ENCODE assay signal across 7 mouse cellular contexts in genomic region chr4:124817803-124818202, GRCm38 (mm10). TPM values are rescaled to one million over a fixed set of nuclear protein-coding genes. Genes with fewer than 3 reads are reported as not detected.
DNase-seq lines count a peak whose midpoint lies in the region; ATAC-seq and TF ChIP-seq lines count a peak whose summit lies in the region.

No protein-coding gene starts in this region.

- peak; percentile 17 for DNase-seq in G1E (ENCODE audit: low spot score)
- peak; percentile 74 to 85 for DNase-seq in adrenal gland, adult (ENCODE audit: inconsistent age in 2 of 2, low spot score in 1 of 2)
- DNase-seq in heart, adult 11 months: peak; percentile 97
- DNase-seq in kidney, adult 8-10 months: peak; percentile 74
- peak; percentile 71 for DNase-seq in lung, postnatal 36 days
- DNase-seq in right cerebral cortex, adult 2 months (ENCODE audit: low spot score in 2 of 2): no peak

- TF ChIP-seq CTCF in G1E (IDR thresholded peaks at IDR 0.05; ENCODE audit: low read depth, low read length): no peak

- H3K36me3 ChIP-seq in G1E (replicated peaks): peaks cover 97% of the 10 kb centered on the region

- peak; percentile 93 for ATAC-seq in G1E (ENCODE audit: extremely low read depth, insufficient number of reproducible peaks, low FRiP score, poor library complexity, severe bottlenecking)
- ATAC-seq in CD4-positive, CD25-positive, alpha-beta regulatory T cell, adult 4 months: no peak

- peaks cover 34% of the 10 kb centered on the region for H3K4me1 ChIP-seq in G1E (ENCODE audit: insufficient read depth, low read depth, low read length)

- no peaks in the 10 kb centered on the region for H3K27me3 ChIP-seq in G1E (ENCODE audit: insufficient read depth, low read length)

- no peak overlapping the region for H3K4me3 ChIP-seq in G1E (ENCODE audit: low read depth, low read length)

- H3K9me3 ChIP-seq in G1E (replicated peaks): no peaks in the 10 kb centered on the region

RNA-seq across cellular contexts. Expression of gene Mtf1, which starts 15.9 kb away (rescaled TPM):
- total RNA-seq in G1E (2014; fragmentation: Nextera tagmentation): 21.5 and 31.5 TPM in 2 replicates
- 20.7 and 22.5 TPM in 2 replicates for total RNA-seq in G1E (2017)
- 7.6 and 9.7 TPM in 2 replicates for polyA plus RNA-seq in G1E (2012)
- 10 to 100 TPM; 16.0 to 16.7 TPM for polyA plus RNA-seq in CD4-positive, CD25-positive, alpha-beta regulatory T cell, adult 4 months (2017; shearing (Covaris generic))

RNA-seq across cellular contexts. Expression of gene Yrdc, which starts 32.7 kb away (rescaled TPM):
- total RNA-seq in G1E (2014; fragmentation: Nextera tagmentation): 27.1 and 47.2 TPM in 2 replicates
- 29.2 and 33.5 TPM in 2 replicates for total RNA-seq in G1E (2017)
- 14.1 and 17.8 TPM in 2 replicates for polyA plus RNA-seq in G1E (2012)
- polyA plus RNA-seq in CD4-positive, CD25-positive, alpha-beta regulatory T cell, adult 4 months (2017; shearing (Covaris generic)): 1 to 10 TPM; 4.9 to 5.6 TPM

RNA-seq across cellular contexts. Expression of gene 1110065P20Rik, which starts 33.2 kb away (rescaled TPM):
- total RNA-seq in G1E (2014; fragmentation: Nextera tagmentation) (8.4 and 13.8 TPM in 2 replicates), G1E (2017) (12.7 and 18.4 TPM in 2 replicates)
- 25.6 and 32.1 TPM in 2 replicates for polyA plus RNA-seq in G1E (2012)
- polyA plus RNA-seq in CD4-positive, CD25-positive, alpha-beta regulatory T cell, adult 4 months (2017; shearing (Covaris generic)): 1 to 10 TPM; 2.3 to 3.3 TPM

RNA-seq across cellular contexts. Expression of gene Maneal, which starts 44.2 kb away (rescaled TPM):
- not detected in 2 replicates for total RNA-seq in G1E (2014; fragmentation: Nextera tagmentation)
- total RNA-seq in G1E (2017): 0.06 and 0.33 TPM in 2 replicates
- polyA plus RNA-seq in G1E (2012): not detected in 2 replicates
- under 1 TPM; 0.58 to 0.62 TPM for polyA plus RNA-seq in CD4-positive, CD25-positive, alpha-beta regulatory T cell, adult 4 months (2017; shearing (Covaris generic))

Comparison
In these comparisons a context has a peak if more than half of its experiments do, and no peak if none do; other contexts are left out.
1. DNase-seq: peak in G1E (single experiment), adrenal gland, adult (2 of 2), heart, adult 11 months (single experiment), kidney, adult 8-10 months (2 of 2) and lung, postnatal 36 days (single experiment); none in right cerebral cortex, adult 2 months (0 of 2).